Mouse (Mus musculus): Measurements from ENCODE around the gene Usp2.

Usp2 gene

DNA sequence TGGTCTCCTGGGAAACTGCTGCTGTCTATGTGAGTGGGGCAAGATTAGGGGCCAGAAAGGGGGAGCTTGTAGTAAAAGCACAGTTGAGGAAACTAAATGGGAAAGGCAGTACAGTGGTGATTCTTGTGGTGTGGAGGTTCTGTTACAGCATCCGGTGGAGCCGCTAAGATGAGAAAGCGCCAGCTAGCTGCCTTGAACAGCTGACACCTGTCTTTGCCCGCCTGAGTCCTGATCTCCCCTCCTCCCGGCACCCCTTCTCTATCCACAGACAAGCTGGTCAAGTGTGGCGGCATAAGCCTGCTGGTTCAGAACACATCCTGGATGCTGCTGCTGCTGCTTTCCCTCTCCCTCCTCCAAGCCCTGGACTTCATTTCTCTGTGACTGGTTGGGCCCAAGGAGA lies 19.8 kb upstream of the Usp2 start:
- DNase-seq: peak in 1 of 2 experiments; percentile 20

DNA sequence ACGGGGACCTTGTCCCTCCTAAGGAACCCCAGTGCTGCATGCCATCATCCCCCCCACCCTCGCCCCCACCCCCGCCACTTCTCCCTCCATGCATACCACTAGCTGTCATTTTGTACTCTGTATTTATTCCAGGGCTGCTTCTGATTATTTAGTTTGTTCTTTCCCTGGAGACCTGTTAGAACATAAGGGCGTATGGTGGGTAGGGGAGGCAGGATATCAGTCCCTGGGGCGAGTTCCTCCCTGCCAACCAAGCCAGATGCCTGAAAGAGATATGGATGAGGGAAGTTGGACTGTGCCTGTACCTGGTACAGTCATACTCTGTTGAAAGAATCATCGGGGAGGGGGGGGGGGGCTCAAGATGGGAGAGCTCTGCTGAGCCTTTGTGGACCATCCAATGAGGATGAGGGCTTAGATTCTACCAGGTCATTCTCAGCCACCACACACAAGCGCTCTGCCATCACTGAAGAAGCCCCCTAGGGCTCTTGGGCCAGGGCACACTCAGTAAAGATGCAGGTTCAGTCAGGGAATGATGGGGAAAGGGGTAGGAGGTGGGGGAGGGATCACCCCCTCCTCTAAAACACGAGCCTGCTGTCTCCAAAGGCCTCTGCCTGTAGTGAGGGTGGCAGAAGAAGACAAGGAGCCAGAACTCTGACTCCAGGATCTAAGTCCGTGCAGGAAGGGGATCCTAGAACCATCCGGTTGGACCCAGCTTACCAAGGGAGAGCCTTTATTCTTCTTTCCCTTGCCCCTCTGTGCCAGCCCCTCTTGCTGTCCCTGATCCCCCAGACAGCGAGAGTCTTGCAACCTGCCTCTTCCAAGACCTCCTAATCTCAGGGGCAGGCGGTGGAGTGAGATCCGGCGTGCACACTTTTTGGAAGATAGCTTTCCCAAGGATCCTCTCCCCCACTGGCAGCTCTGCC lies 19.0 kb upstream of the Usp2 start:
- DNase-seq: no peak

- DNase-seq: no peak
Observed at GRCm38 (mm10) chr9:44048541-44049380, 18.1 kb upstream of the Usp2 start.

- no peak for DNase-seq
Observed at GRCm38 (mm10) chr9:44049381-44050165, 17.2 kb upstream of the Usp2 start.

GRCm38 (mm10) chr9:44052855-44053254 lies 14.0 kb upstream of the Usp2 start:
- DNase-seq: no peak

GRCm38 (mm10) chr9:44053936-44054335 lies 12.9 kb upstream of the Usp2 start:
- no peak for DNase-seq

DNA sequence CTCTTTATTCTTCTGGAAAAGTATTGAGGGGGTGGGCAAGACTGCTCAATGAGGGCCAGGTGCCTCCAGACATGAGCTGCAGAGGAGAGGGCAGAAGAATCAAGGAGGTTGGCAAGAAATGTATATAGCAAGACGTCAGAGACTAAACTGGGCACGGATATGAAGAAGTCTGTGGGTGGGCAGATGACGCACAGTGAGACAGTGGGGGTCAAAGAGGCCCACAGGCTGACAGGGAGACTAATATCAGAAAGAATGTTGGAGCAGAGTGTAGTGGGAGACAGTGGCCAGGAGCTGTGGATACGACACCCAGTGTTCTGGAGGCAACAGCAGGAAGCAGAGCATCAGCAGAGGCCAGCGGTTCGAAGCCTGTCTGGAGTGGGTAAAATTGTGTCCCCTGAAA lies 8.2 kb upstream of the Usp2 start:
- no peak for DNase-seq

GRCm38 (mm10) chr9:44065177-44065576 lies 1.6 kb upstream of the Usp2 start:
- no peak for DNase-seq

DNA sequence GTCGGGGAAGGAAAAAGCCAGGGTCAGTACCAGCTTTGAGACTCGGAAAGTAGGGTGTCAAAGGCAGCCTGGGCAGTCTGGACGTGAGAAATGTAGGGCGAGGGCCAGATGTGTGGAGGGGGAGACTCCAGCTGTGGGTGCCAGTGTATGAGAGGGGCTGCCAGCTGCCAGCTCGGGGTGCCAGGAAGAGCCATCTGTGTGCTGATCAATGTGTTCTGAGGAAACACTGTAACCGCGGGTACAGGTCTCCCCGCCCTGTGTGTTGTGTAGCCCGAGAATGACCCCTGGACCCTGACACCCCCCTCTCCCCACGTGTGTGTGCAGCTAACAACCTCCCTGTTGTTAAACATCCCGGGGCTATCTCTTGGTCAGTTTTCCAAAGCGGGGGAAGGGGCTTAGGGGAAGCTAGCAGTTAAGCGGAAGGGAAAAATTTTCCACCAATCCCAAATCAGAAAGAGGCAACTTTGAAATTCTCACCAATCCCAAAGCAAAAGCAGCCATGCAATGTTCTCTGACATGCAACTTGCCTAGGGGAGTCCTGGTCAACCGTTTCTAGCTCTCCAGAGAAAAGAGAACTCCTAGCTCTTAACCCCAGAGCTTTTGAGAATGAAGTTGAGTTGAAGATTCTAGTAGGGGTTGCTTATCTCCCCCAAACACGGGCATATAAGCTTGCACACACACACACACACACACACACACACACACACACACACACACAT lies 579 bp downstream of the Usp2 start:
- no peak for DNase-seq

- no peak for DNase-seq
Observed at GRCm38 (mm10) chr9:44067960-44068330, 1.1 kb downstream of the Usp2 start.

GRCm38 (mm10) chr9:44069252-44069651 lies 2.4 kb downstream of the Usp2 start:
- no peak for DNase-seq

DNA sequence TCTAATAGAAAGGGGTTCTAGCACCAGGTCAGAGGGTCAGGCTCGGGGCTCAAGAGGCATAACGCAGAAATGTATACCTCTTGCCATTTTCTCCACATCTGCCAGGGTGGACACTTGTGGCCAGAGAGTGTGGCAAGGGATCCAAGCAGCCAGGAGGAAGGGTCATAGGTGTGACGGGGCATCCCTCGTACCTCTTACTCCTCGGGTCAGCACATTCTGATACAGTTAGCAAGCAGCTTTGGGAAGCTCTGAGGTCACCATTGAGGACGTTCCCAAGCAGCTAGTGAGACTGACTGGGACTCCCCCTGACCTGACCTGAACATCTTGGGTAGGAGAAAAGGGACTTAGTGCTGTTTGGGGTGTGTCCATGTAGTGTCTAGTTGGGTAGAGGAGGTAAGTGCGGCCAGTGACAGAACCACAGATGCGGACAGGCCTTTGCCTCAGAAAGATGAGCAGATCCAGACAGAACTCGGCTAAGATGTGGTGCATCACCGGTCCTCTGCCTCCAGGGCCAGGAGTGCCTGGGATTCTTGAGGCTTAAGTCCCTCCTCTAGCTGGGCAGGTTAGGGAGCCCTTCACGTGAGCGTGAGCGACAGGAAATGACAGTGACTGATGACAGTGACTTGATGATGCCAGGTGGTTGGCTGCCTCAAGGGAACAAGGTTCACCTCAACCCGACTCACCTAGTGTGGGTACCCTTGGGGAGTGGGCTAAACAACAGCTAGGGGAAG lies 3.5 kb downstream of the Usp2 start:
- DNase-seq: no peak

GRCm38 (mm10) chr9:44070844-44071231 lies 4.0 kb downstream of the Usp2 start:
- DNase-seq: no peak

GRCm38 (mm10) chr9:44071914-44072598 lies 5.2 kb downstream of the Usp2 start:
- DNase-seq: peak in 1 of 2 experiments; percentile 54

DNA sequence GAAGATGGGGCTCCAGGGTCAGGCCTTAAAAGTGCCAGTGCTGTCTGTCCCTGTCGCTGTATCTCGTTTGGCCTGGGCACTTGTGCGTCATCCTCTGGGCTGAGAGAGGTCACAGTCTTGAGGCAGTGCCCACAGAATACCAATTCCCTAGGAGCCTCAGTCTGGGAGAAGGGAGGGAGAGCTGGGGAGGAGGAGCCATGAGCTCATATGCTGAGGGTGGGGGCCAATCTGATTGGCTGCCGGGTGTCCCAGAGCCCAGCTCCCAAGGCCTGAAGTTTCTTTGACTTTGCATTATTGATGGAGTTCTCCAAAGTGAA lies 5.7 kb downstream of the Usp2 start:
- peak in 1 of 2 experiments; percentile 38 for DNase-seq

- peak; percentile 64 to 76 for DNase-seq
Observed at GRCm38 (mm10) chr9:44073115-44073514, 6.3 kb downstream of the Usp2 start.

DNA sequence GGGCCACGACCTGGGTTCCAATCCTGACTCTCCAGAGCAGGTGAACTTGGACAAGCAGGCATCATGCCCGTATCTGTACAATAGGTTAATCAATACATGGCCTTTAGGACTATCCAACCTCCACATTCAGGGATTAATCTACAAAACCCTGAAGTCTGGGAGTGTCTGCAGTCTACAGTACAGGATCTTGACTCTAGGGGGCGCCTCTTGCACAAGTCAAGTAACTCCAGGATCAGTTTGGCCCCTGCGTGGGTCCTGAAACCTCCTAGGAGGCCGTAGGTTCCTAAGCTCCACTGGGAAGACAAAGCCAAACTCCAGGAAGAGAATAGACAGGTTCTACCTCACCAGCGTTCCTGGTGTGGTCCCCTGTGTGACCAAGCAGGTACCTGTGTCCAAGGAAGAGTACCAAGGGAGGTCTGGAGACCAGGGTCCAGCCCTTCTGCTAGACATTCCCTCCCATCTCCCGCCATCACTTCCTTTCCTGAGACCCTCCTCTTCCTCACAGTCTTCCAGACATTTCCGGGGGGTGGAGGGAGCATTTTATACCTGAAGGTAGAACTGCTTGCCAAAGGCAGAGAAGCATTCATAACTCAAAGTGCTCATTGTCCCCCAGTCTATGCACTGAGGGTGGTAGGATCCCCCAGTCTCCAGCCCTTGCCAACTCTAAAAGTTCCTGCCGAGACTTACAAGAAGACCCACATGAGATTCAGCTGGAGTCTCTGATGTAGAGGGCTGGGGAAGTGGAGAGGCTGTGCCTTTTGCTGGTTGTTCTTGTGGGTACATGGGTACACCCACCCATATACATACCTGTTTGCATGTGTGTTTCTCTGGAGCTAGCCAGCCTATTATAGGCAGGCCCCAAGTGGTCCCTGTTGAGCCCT lies 7.8 kb downstream of the Usp2 start:
- peak; percentile 56 to 66 for DNase-seq

- peak; percentile 49 to 53 for DNase-seq
Observed at GRCm38 (mm10) chr9:44075276-44075995, 8.6 kb downstream of the Usp2 start.

GRCm38 (mm10) chr9:44075996-44076763 lies 9.4 kb downstream of the Usp2 start:
- no peak for DNase-seq
